Mouse (Mus musculus): ENCODE data around the gene Vmn1r113. TPM values are rescaled to one million over a fixed set of nuclear protein-coding genes. Genes with fewer than 3 reads are reported as not detected.
"Not testable (repeated sequence)": the region's sequence is repeated elsewhere in the genome, so short reads cannot be mapped to it uniquely, and the experiment has no call there.

Gene Vmn1r113
- polyA plus RNA-seq (2012): not detected in 2 replicates

DNA sequence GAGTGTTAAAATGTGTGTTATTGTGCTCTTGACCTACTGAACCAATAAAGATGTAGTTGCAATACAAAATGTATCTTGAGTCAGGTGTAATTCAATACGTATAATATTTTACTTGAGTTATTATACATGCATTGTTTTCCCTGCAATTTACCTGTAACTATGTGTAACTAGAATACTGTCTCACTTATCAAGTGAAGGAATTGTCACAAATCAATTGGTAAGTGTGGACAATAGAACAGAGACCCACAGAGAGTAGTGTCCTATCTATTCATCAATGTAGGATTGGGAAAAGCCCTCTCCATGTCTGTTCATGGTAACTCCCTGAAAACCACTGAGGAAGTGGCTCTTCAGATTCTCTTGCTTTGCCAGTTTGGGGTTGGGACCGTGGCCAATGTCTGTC, at the start of gene Vmn1r113:
TSS of gene Vmn1r113 (plus strand) at position 301 of the 400 bp plus-strand sequence.
- H3K4me1 ChIP-seq (ENCODE audit: control insufficient read depth); H3K36me3 ChIP-seq (ENCODE audit: control insufficient read depth); H3K9me3 ChIP-seq (ENCODE audit: control insufficient read depth, low read length); H3K4me3 ChIP-seq (replicated peaks); H3K27me3 ChIP-seq (ENCODE audit: control insufficient read depth): not testable (repeated sequence)

DNA sequence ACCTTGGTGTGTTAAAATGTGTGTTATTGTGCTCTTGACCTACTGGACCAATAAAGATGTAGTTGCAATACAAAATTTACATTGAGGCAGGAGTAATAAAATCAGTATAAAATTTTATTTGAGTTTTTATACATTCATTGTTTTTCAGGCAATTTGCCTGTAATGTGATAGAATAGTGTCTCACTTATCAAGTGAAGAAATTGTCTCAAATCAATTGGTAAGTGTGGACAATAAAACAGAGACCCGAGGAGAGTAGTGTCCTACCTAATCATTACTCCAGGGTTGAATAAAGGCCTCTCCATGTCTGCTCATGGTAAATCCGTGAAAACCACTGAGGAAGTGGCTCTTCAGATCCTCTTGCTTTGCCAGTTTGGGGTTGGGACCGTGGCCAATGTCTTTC, 16.2 kb upstream of the Vmn1r113 start, which contains the start of gene Vmn1r112:
TSS of gene Vmn1r112 (plus strand) at position 301 of the 400 bp plus-strand sequence.
- not testable (repeated sequence) for H3K36me3 ChIP-seq (ENCODE audit: control insufficient read depth); H3K4me1 ChIP-seq (ENCODE audit: control insufficient read depth); H3K9me3 ChIP-seq (ENCODE audit: control insufficient read depth, low read length); H3K4me3 ChIP-seq (replicated peaks); H3K27me3 ChIP-seq (ENCODE audit: control insufficient read depth)

DNA sequence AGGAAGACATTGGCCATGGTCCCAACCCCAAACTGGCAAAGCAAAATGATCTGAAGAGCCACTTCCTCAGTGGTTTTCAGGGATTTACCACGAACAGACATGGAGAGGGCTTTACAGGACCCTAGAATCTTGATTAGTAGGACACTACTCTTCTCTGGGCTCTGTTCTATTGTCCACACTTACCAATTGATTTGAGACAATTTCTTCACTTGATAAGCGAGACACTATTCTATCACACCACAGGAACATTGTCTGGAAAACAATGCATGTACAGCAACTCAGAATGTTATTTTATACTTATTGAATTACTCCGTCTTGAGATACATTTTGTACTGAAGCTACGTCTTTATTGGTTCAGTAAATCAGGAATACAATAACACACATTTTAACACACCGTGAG, 25.0 kb downstream of the Vmn1r113 start, which contains the start of gene Vmn1r114:
TSS of gene Vmn1r114 (minus strand) at position 101 of the 400 bp plus-strand sequence.
- not testable (repeated sequence) for H3K9me3 ChIP-seq (ENCODE audit: control insufficient read depth, low read length); H3K4me3 ChIP-seq (replicated peaks); H3K36me3 ChIP-seq (ENCODE audit: control insufficient read depth); H3K4me1 ChIP-seq (ENCODE audit: control insufficient read depth); H3K27me3 ChIP-seq (ENCODE audit: control insufficient read depth)

Other genes with a start within 250 kb of the Vmn1r113 start
- not detected in 2 replicates for gene Gm5726, start 241.5 kb upstream of the Vmn1r113 start, polyA plus RNA-seq (2012)
- not detected in 2 replicates for gene Gm4141, start 211.0 kb upstream of the Vmn1r113 start, polyA plus RNA-seq (2012)
- not detected in 2 replicates for gene Gm4513, start 188.3 kb upstream of the Vmn1r113 start, polyA plus RNA-seq (2012)
- not detected in 2 replicates for gene Vmn1r107, start 118.4 kb upstream of the Vmn1r113 start, polyA plus RNA-seq (2012)
- not detected in 2 replicates for gene Vmn1r111, start 84.1 kb upstream of the Vmn1r113 start, polyA plus RNA-seq (2012)
- gene Gm10668, start 56.7 kb upstream of the Vmn1r113 start, polyA plus RNA-seq (2012): not detected in 2 replicates
- gene Vmn1r112, start 16.1 kb upstream of the Vmn1r113 start, polyA plus RNA-seq (2012): not detected in 2 replicates
- gene Vmn1r114, start 24.9 kb downstream of the Vmn1r113 start, polyA plus RNA-seq (2012): not detected in 2 replicates
- not detected in 2 replicates for gene Vmn1r115, start 57.7 kb downstream of the Vmn1r113 start, polyA plus RNA-seq (2012)
- not detected in 2 replicates for gene Vmn1r116, start 85.0 kb downstream of the Vmn1r113 start, polyA plus RNA-seq (2012)
- not detected in 2 replicates for gene Vmn1r117, start 96.8 kb downstream of the Vmn1r113 start, polyA plus RNA-seq (2012)
- not detected in 2 replicates for gene Vmn1r118, start 125.1 kb downstream of the Vmn1r113 start, polyA plus RNA-seq (2012)
- not detected in 2 replicates for gene Vmn1r119, start 225.2 kb downstream of the Vmn1r113 start, polyA plus RNA-seq (2012)

Data from erythroblast, embryonic 14.5 days (primary cell).